Mouse (Mus musculus): Measurements from ENCODE around the gene Best3. TPM values are rescaled to one million over a fixed set of nuclear protein-coding genes. Genes with fewer than 3 reads are reported as not detected.

The Best3 gene
- polyA plus RNA-seq (2014; fragmentation: Illumina TruSeq; extraction: RNeasy Lipid Tissue Mini Kit (QIAGEN cat#74804); ENCODE audit: low read depth, low replicate concordance): not detected

DNA sequence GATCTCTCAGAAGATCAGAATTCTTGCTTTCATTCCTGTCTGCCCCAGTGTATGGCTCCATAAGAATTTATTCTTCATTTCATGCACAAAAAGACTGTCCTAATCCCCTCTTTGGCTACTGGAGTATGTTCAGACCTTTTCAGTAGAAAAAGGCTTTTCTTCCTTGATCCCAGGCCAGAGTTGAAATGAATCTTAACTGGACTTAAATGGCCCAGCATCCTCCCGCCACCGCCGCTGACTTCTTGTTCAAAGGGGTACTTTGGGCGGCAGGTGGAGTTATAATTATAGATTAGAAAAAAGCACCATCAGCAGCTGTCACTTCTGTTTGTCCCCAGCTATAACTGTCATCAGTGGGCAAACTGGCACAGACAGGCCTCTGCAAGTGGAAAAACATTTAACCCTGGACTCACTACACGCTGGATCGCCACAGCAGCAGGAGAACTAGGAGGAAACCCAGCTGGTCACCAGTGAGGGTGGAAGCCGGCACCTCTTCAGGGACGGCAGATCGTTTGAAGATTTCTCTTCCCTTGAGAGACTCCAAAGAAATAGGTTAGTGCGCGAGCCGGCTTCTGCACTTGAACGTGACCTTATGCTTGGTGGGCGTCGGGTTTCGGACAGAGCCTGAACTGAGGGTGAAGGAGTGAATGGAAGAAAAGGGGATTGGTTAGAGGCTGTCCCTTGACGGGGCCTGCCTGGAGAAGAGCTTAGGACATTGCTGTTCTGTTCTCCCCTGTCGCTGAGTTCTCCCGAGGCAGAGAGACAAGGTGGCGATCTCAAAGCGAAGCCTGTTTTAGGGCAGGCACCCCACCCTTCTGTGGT is at the start of gene Best3:
Gene Best3, plus strand, starts transcription at position 51 of the 819 bp plus-strand sequence.

GRCm38 (mm10) chr10:116950009-116950769 is 35.9 kb upstream of the Best3 start, which contains the start of gene Rab3ip:
Gene Rab3ip, minus strand, starts transcription at chr10:116950769.

DNA sequence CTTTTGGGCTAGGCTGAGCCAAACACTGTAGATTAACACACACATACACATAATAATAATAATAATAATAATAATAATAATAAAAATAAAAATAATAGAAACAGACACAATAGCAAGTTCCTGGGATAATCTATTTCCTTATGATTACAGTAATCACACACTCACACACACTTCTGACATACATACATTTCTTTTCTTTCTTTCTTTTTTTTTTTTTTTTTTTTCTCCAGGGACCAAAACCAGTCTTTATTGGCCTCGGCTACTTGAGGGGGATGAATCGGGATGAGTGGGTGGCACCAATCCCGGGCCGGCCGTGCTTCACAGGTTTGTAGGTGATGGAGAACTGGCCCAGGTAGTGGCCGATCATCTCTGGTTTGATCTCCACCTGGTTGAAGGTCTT is 13.6 kb upstream of the Best3 start, which contains the start of gene Gm10271:
Gene Gm10271, minus strand, starts transcription at position 101 of the 400 bp plus-strand sequence.

GRCm38 (mm10) chr10:117045175-117046056 is 59.3 kb downstream of the Best3 start, which contains the start of gene Lrrc10:
Gene Lrrc10, plus strand, starts transcription at chr10:117045341.

GRCm38 (mm10) chr10:117063254-117064021 is 77.3 kb downstream of the Best3 start, which contains the start of gene Cct2:
Gene Cct2, minus strand, starts transcription at chr10:117063814.

Other genes starting within 250 kb of the Best3 start
- not detected for gene Myrfl, start 89.4 kb upstream of the Best3 start, polyA plus RNA-seq (2014; fragmentation: Illumina TruSeq; extraction: RNeasy Lipid Tissue Mini Kit (QIAGEN cat#74804); ENCODE audit: low read depth, low replicate concordance)
- 10.5 TPM for gene Rab3ip, start 35.5 kb upstream of the Best3 start, polyA plus RNA-seq (2014; fragmentation: Illumina TruSeq; extraction: RNeasy Lipid Tissue Mini Kit (QIAGEN cat#74804); ENCODE audit: low read depth, low replicate concordance)
- not detected for gene Gm10271, start 13.7 kb upstream of the Best3 start, polyA plus RNA-seq (2014; fragmentation: Illumina TruSeq; extraction: RNeasy Lipid Tissue Mini Kit (QIAGEN cat#74804); ENCODE audit: low read depth, low replicate concordance)
- not detected for gene Lrrc10, start 59.0 kb downstream of the Best3 start, polyA plus RNA-seq (2014; fragmentation: Illumina TruSeq; extraction: RNeasy Lipid Tissue Mini Kit (QIAGEN cat#74804); ENCODE audit: low read depth, low replicate concordance)
- 260 TPM for gene Cct2, start 77.5 kb downstream of the Best3 start, polyA plus RNA-seq (2014; fragmentation: Illumina TruSeq; extraction: RNeasy Lipid Tissue Mini Kit (QIAGEN cat#74804); ENCODE audit: low read depth, low replicate concordance)
- 47.6 TPM for gene Frs2, start 162.2 kb downstream of the Best3 start, polyA plus RNA-seq (2014; fragmentation: Illumina TruSeq; extraction: RNeasy Lipid Tissue Mini Kit (QIAGEN cat#74804); ENCODE audit: low read depth, low replicate concordance)
- 67.3 TPM for gene Yeats4, start 238.2 kb downstream of the Best3 start, polyA plus RNA-seq (2014; fragmentation: Illumina TruSeq; extraction: RNeasy Lipid Tissue Mini Kit (QIAGEN cat#74804); ENCODE audit: low read depth, low replicate concordance)

All from adrenal gland, adult 10 weeks (tissue).